Mouse (Mus musculus) mouse embryonic stem cell (cell line): ENCODE data around the gene Theg.

Source experiments
- in situ Hi-C, 2 experiments: fragments of 300-500 bp; cut with MboI; formaldehyde crosslinking; loops; 1 replicate in 1 of 2; 3 replicates in 1 of 2; pipeline ENCODE4 v1.14.3; 2019 to 2020; ENCODE audit warnings: low sequenced_read_pairs in 2 of 2, low pct_unique_long_range_greater_than_20kb in 1 of 2, mixed read lengths in 1 of 2; ENCODE audit not compliant: unreplicated experiment in 1 of 2

Gene Theg

GRCm38 (mm10) chr10:79526661-79527452, 60.3 kb downstream of the Theg start:
- in situ Hi-C loops = no loop called here
